Mouse (Mus musculus) heart, adult 8-10 months (tissue): ENCODE results near the gene Rhpn2. TPM values are rescaled to one million over a fixed set of nuclear protein-coding genes. Genes with fewer than 3 reads are reported as not detected.
"Not testable (repeated sequence)": the region's sequence is repeated elsewhere in the genome, so short reads cannot be mapped to it uniquely, and the experiment has no call there.

Experiments used
- DNase-seq: peaks from one replicate; pipeline ENCODE4 v3.0.0; 2022; ENCODE audit warnings: low spot score
- total RNA-seq, 4 experiments: library from RNA; stranded (reverse); gene quantifications; 2 replicates each; pipeline ENCODE4 v1.2.4; 2022

The Rhpn2 gene
- total RNA-seq: 1 to 10 TPM; 4.3 to 4.8 (median 4.6) TPM

DNA sequence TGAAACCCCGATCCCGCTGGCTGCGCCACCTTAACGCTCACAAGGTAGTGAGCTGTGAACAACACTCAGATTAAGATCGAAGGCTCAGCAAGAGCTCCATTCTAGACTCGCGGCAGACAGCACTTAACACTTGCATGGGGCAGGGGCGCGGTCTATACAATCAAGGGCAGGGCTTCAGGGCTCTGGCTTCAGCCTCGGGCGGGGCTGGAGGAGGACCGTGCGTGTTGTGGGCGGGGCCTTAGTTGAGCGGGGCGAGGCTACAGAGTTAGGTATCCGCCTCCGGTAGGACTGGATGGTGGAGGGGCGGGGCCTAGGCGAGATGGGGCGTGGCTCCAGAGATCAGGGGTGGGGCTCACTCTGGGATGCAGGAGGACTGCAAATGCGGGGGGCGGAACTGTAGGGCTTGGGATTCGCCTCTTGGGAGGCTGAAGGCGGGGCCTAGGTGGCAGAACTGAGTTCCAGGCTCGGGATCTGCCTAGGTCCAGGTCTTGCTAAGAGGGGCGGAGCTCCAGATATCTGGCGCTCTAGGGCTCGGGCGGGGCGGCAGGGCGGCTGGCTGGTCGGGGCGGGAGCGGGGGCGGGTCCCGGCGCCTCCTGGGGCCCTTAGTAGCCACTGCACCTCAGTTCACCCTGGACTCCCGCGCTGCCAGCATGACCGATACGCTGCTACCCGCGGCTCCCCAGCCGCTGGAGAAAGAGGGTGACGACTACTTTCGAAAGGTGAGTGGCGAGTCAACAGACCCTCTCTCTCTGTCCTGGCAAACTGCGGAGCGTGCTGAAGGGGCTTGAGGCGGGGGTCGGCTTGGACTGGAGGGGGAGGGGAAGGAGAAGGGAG lies at the start of gene Rhpn2:
Gene Rhpn2 (plus strand): TSS at position 479 of the 835 bp plus-strand sequence.
- DNase-seq: peak; percentile 99

DNA sequence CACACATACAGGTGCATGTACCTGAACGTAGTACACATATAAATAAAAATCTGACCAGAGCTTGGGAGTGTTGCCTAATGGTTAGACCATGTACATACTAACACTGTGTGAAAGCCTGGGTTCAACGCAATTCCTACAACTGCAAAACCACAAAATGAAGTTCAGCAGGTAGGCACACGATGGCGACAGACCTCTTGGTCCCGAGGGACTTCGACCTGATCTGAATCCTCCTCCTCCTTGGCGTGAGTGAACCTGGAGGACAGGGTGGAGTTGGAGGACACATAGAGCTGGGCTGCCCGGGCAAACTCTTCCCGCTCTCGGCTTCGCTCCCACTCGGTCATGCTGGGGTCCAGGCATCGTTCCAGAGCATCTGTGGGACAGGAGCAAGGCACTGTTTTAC lies 40.5 kb upstream of the Rhpn2 start:
- no peak for DNase-seq

DNA sequence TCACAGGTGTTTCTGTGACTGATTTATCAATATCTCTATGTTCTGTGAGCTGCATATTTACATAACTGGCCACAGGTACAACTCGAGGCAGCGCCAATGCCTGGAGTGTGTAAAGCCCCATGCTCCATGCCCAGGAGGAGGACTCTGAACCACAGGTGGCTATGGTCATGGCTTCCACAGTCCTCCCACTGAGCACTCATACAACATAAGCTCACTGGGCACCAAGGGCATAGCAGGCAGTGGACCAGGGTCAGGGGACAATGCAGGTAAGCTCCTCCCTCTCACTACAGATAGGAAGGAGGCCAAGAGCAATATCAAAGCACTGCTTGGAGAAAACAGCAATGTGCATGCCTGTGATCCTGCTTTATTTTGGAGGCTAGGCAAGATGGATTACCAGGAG lies 38.3 kb upstream of the Rhpn2 start:
- no peak for DNase-seq

DNA sequence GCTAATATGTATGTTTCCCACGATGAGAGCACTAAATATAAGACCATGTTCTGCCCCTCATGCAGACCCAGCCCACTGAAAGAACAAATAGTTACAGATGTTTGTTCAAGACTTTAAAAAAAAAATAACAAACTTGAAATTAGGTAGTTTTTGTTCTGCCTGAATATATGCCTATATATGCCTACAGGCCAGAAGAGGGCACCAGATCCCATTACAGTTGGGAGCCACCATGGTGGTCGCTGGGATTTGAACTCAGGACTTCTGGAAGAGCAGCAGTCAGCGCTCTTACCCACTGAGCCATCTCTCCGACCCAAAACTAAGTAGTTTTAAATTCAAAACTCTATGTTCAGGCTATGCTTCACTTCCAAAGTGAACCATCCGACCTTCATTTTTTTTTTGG lies 36.1 kb upstream of the Rhpn2 start:
- no peak for DNase-seq

DNA sequence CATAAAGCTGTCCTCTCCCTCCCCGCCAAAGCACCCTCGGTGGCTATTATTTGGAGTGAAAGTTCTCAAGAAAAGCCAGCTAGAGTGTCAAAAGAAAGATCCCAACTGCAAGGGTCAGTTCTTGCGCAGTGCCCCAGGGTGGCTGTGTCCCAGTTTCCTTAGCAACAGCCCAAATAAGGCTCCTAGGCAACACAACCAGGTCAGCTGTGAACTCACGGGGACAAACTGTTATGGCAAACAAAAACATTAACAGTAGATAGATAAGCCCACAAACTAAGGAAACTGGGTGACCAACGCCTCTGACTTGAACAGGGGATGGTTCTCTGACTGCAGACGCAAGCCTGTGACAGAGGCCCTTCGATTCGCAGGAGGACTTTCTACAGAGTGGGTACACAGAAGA lies 34.3 kb upstream of the Rhpn2 start:
- no peak for DNase-seq

DNA sequence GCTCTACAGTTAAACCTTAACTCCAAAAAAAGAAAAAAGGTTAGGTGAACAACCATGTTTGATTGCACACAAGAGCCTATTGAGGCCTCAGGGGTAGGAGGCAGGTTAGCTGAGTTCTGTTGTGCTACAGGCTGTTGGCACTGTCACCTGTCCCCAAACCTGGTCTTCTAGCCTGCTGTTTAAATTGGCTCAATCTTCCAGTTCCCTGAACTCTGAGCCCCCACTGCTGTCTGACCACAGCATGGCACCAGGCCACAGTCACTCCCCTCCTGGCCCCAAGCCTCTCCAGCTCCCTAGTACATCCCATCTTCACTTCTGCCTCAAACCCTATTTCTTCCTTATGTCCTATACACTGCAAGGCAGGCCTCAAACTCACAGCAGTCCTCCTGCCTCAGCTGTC lies 33.2 kb upstream of the Rhpn2 start:
- DNase-seq: no peak

DNA sequence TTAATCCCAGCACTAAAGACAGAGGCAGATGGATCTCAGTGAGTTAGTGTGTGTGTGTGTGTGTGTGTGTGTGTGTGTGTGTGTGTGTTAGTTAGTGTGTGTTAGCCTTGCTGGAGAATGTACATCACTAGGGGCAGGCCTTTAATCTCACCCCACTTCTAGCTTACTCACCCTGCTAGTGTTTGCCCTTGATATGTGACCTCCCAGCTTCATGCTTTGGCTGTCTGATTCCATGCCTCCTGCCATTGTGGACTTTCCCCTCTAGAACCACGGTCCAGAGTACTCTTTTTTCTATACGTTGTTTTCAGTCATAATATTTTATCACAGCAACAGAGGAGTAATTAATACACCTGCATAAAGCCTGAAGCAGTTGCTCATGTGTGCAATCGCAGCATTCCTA lies 22.8 kb upstream of the Rhpn2 start:
- no peak for DNase-seq

DNA sequence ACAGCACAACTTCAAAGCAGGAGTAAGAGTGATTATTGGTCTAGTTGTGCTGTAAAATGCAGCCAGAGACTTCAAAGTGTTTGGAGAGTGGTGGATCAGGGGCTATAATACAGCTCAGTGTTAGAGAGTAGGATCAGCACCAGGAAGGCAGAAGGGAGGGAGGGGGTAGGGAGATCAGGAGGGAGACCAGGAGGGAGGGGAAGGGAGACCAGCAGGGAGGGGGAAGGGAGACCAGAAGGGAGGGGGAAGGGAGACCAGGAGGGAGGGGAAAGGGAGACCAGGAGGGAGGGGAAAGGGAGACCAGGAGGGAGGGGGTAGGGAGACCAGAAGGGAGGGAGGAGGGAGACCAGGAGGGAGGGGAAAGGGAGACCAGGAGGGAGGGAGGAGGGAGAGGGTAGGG lies 19.8 kb upstream of the Rhpn2 start:
- no peak for DNase-seq

DNA sequence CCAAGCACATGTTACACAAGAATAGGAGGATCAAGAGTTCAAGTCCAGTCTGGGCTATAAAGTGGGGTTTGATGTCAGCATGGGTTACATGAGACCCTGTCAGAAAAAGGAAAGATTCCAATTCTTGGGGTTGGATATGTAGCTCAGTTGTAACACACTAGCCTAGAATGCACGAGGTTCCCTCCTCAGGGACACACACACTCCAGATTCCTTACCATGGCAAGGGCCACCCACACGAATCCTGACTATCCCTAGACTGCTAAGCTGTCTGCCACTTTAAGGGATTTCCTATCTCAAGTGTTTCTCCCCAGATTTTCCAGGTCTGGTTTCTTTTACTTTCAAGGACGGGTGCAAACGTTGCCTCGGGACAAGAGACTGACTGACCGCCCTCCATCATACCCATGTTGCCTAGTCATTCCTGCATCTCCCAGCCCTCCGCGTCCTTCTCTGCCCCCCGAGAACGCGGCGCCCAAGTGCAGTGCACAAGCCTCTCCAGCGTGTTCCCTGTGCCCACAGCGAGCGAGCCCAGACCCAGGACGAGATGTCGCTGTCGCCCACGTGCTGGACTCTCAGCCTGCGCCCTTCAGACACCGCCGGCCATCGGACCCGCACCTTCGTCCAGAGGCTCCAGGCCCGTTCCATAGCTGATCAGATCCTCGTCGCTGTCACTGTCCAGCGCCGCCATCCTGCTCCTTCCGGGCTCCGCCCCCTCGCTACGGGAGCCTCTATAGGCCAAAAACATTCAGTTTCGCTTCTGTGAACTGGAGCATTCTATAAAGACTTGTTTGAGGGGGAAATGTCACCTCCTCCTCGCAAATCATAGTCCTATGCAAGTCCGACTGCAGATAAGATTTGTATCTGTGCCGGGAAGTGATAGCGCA lies 16.0 kb upstream of the Rhpn2 start, which contains the start of gene Gpatch1:
Gene Gpatch1 (minus strand): TSS at position 712 of the 881 bp plus-strand sequence.
- peak; percentile 96 for DNase-seq

DNA sequence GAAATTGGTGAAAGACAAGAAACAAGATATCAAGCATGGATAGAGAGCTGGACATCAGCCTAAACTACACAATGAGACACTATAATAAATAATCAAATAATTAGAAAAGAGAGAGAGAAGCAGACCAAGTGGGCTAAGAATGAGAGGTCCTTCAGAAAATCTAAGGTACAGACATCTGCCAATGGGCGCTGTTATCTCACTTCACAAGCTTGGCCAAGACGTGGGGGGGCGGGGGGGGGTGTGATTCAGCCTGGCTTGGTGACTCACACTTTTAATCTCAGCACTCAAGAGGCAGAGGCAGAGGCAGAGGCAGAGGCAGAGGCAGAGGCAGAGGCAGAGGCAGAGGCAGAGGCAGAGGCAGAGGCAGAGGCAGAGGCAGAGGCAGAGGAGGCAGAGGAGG lies 14.7 kb upstream of the Rhpn2 start:
- DNase-seq: not testable (repeated sequence)

DNA sequence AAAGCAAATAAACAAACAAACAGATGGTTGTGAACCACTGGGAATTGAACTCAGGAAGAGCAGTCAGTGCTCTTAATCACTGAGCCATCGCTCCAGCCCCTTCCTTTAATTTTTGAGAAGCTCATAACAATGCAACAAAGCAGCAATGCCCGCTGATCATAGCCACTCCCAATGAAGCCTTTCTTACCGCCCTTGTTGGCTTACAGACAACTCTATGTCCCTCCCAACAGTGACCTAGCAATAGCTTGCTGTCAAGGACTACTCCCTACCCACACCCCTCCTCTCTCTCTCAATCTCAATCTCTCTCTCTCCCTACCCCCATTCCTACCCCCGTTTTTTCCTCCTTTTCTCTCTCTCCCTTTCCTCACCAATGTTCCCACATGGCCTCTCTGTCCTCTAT lies 14.2 kb upstream of the Rhpn2 start:
- DNase-seq: peak; percentile 27

DNA sequence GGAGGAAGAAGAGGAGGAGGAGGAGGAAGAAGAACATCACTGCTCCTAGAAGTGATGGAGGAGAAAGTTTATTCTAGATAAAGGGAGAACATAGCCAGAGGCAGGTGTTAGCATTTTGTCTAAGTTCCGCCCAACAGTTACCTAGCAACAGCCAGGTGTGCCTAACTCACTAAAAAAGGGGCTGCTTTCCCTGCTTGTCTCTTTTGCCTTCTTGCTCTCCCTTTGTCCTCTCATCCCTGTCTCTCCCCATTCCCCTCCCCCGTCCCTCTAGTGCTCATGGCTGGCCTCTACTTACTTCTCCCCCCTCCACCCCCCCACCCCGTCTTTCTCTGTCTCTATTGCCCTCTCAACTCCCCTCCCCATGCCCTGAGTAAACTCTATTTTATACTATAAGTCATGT lies 11.8 kb upstream of the Rhpn2 start:
- DNase-seq: no peak

DNA sequence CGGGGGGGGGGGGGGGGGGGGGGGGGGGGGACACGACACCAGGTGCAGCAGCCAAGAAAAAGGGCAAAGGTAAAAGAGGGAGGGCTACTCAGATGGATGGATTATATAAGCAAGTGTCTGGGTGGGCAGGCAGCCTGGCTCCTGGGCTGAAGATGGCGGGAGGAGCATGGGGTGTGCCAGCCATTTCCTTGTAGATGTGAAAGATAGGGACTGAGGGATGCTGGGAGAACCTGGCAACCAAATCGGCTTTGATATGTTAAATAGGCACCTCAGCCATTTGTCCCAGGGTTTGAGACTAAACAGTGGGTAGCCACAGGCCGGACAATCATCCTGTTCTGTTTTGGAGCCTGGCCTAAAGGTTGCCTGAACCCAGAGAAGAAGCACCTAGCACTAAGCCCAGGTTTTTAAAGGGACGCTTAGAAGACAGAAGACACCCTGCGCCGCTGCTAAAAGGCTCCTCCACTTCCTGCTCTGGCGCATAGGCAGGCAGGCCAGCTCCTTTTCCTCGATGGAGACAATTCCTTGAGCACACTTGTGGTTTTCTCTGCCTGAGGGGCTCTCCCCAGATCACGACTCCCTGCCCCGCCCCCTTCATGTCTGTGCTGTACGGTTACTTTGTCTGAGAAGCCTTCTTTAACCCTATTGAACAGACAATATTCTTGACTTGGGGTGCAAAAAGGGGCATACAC lies 11.1 kb upstream of the Rhpn2 start:
- DNase-seq: no peak

DNA sequence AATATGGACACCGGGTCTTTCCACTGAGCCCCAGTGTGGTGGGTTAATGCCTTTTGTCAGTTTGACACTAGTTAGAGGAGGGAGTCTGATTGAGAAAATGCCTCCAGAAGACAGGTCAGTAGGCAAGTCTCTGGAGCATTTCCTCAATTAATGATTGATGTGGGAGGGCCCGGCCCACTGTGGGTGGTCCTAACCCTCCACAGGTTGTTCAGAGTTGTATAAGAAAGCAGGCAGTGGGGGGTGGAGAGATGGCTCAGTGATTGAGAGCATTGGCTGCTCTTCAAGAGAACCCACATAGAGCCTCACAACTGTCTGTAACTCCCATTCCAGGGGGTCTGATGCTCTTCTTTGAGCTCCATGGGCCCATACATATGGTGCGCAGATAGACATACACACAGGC lies 2.4 kb upstream of the Rhpn2 start:
- no peak for DNase-seq

DNA sequence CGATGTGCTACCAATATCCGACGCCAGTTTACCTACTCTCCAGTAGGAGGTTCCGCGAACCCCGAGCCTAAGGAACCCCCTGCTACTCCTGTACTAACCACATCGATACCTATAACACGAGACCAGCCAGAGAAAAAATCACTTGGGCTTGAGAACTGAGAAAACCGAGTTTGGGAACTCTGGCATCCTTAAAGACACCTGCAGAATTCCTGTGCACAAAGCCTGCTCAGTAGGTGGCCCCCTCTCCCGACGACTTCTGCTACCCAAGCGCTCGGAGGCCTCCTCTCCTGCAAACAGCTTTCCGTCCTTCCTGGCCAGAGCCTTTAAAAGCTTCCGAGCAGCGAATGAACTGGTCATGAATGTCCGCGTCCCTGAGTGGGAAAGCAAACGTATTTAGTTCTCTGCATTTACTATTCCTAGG lies 729 bp upstream of the Rhpn2 start:
- DNase-seq: peak; percentile 29

DNA sequence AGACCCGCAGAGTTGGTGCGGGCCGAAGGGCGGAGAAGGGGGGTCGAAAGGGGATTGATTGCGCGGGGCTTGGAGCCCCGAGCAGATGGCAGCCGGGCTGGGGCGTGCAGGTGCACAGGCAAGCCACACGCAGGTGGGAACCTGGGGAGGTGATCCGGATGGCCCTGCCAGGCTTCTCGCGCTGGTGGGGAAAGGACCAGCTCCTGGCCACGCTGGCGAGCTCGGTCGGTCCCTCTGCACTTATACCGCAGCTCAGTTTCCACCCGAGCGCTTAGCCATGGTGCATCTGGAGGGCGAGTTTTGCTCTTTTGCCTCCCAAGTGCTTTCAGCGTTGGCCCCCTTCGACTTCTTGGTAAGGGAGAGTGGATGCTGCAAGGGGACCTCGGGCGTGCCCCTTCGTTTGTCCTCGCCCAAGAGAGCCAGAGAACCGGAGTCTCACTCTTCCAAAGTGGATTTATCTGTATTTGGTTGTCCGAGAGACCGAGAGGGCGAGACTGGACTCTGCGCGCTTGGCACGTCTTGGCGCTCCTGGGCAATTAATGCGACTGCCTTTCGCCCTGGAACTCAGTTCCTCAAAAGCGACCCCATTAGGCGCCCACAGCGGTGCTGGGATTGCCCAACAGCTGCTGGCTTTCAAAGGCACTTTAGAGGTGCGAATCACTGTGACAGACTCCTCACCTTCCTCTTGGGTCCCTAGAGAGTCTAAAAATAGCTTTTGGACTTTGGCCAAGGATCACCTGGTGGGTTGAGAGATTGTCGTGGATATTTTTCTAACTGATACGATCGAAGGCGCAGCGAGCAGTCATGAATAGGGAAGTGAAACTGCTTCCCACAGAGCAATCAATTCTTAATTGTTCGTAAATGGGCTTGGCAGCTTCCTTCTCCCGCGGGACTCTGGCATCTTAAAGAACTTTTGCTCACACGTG lies 820 bp downstream of the Rhpn2 start:
- peak; percentile 56 for DNase-seq

DNA sequence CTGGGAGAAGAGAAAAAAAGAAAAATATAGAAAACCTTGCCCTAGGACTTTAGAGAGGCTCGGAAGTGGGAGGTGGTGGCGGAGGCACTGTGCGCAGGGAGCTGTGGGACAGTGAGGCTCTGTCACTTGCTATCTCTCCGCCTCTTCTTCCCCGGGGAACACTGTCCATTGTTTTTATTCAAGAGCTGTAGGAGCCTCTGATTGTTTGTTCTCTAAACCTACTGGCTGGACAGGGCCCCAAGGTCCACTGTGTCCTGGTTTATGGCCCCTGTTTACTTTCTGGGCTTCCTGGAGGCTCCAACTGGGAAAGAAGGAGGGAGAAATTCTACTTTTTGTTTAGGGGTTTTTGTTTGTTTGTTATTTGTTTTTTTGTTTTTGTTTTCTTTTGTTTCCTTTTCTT lies 6.2 kb downstream of the Rhpn2 start:
- no peak for DNase-seq

DNA sequence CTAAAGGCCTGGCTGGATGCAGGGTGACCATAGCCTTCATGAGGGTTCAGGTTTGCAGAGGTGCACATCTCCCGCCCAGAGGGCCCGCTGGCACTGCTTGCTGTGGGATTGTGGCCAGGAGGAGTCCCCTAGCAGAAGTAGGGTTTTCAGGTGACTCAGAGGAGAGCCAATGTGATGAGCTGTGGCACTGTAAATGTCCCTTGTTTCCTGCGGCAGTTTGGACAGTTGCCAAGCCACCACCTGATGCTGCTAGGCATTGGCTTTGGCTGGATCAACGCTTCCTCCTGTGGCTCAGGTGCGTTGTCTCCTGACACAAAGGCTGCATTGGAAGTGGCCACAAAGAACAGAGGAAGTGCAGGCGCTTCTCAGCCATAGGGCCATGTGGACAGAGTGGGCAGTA lies 7.3 kb downstream of the Rhpn2 start:
- no peak for DNase-seq

DNA sequence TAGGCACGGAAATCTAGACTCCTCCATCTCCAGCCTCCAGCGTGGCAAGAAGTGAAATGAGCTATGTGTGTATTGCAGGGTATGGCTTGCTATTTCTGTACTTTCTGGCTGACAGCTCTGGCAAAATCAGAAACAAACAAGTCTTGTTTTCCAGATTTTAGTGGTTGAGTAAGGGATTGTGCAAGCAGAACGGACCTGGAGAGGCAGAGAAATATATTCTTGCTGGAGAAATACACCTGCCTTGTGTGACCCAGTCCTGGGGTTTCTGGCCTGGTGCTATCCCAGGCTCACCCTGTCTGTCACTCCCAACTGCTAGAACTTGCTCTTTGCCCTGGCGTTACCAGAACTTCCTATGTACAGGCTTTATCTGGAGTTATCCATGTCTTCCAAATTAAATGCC lies 8.5 kb downstream of the Rhpn2 start:
- DNase-seq: no peak

DNA sequence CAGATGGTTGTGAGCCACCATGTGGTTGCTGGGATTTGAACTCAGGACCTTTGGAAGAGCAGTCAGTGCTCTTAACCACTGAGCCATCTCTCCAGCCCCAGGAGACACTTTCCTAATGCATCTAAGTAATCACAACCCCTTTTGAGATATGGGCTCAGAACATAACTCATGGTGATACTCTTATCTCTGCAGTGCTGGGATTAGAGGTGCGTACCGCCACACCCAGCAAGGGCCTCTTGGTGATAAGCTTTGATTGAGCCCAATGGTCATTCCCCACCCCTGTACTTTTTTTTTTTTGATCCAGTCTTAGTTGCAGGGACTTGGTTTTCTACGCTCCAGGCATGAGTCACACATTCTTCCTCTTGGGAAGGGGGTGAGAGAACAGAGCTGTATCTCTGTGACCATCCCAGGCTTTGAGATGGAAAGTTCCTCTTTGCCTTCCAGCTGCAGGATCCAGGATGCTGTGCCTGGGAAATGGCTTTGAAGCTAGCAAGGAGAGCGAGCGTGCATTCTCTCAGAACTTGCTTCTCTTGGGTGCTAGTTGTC lies 10.9 kb downstream of the Rhpn2 start:
- no peak for DNase-seq
